Mouse (Mus musculus): ENCODE data around the gene Susd5.

DNA sequence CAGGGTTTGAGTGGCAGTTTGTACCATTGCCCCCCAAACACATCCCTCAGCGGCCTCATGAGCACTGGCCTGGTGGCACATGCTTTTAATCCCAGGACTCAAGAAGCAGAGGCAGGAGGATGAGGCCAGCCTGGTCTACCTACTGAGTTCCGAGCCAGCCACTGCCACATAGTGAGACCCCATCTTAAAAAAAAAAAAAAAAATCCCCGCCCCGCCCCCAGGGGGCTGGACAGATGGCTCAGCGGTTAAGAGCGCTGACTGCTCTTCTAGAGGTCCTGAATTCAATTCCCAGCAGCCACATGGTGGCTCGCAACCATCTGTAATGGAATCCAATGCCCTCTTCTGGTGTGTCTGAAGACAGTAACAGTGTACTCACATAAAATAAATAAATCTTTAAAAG is 6.8 kb upstream of the Susd5 start:
- TF ChIP-seq CTCF (conservative IDR thresholded peaks at IDR 0.05; ENCODE audit: insufficient read depth, insufficient read length, low read depth, low read length) (no peak), POLR2A (IDR thresholded peaks at IDR 0.05; ENCODE audit: low read depth, low read length) (no peak)

All from kidney, adult 2 months (tissue).